Mouse (Mus musculus) forebrain, postnatal 0 days (tissue): ENCODE results near the gene Mrgprg. TPM values are rescaled to one million over a fixed set of nuclear protein-coding genes. Genes with fewer than 3 reads are reported as not detected.

ENCODE experiments used
- ATAC-seq: fragments of 200-750 bp; cut with Nextera tagmentation; 2 replicates; pipeline ENCODE4 v1.8.0; 2017; ENCODE audit warnings: mild to moderate bottlenecking, moderate library complexity
- DNase-seq: peaks from one replicate; pipeline ENCODE4 v3.0.0-alpha.2; 2015
- H3K27ac ChIP-seq: fragments of 300-500 bp; sonication (generic); 2 replicates; pipeline ENCODE4 v1.5.1; 2014; ENCODE audit warnings: low read depth, mild to moderate bottlenecking, antibody characterized with exemption, low read length, moderate library complexity, mixed read lengths
- H3K27me3 ChIP-seq: fragments of 300-500 bp; sonication (generic); 2 replicates; pipeline ENCODE4 v1.6.1; 2014; ENCODE audit warnings: mild to moderate bottlenecking, low read length, mixed read lengths; ENCODE audit not compliant: insufficient read depth
- H3K36me3 ChIP-seq: fragments of 300-500 bp; sonication (generic); 2 replicates; pipeline ENCODE4 v1.6.1; 2014; ENCODE audit warnings: mild to moderate bottlenecking, moderate library complexity; ENCODE audit not compliant: insufficient read depth
- H3K4me1 ChIP-seq: fragments of 300-500 bp; sonication (generic); 2 replicates; pipeline ENCODE4 v1.6.1; 2014; ENCODE audit warnings: antibody characterized with exemption; ENCODE audit not compliant: insufficient read depth
- H3K4me2 ChIP-seq: fragments of 300-500 bp; sonication (generic); 2 replicates; pipeline ENCODE4 v1.6.1; 2014; ENCODE audit warnings: low read depth, mild to moderate bottlenecking, moderate library complexity
- H3K4me3 ChIP-seq: fragments of 300-500 bp; sonication (generic); 2 replicates; pipeline ENCODE4 v1.5.1; 2014; ENCODE audit warnings: low read depth, low read length, mixed read lengths
- H3K9ac ChIP-seq: fragments of 300-500 bp; sonication (generic); 2 replicates; pipeline ENCODE4 v1.6.1; 2014; ENCODE audit warnings: mild to moderate bottlenecking
- H3K9me3 ChIP-seq: fragments of 300-500 bp; sonication (generic); 2 replicates; pipeline ENCODE4 v1.6.1; 2016; ENCODE audit warnings: low read length
- CTCF ChIP-seq: sonication (generic); IDR thresholded peaks from 2 replicates; pipeline ENCODE4 v1.5.1; 2016; ENCODE audit warnings: antibody characterized with exemption, control low read depth, low read depth
- WGBS: fragments of 180-500 bp; shearing (Covaris S2); extraction: QIAGEN DNeasy Blood & Tissue Kit; methylation state at CpG from one replicate; pipeline ENCODE4 v1.1.7; 2014; 5-methylcytosine and 5-hydroxymethylcytosine counted together
- polyA plus RNA-seq: library from polyadenylated mRNA; unstranded; fragments of >200 nt; fragmentation: Nextera tagmentation; extraction: Ambion mirVana; gene quantifications from 2 replicates; pipeline ENCODE4 v1.2.1, GENCODE M21; 2015
- total RNA-seq: library from RNA; depleted of rRNA; stranded (reverse); fragments of >200 nt; gene quantifications from 2 replicates; pipeline ENCODE4 v1.2.3, GENCODE M21; 2014

Mrgprg gene
- total and polyA plus RNA-seq, 2 experiments from 2014 or later: not detected

- WGBS: 84% methylated on average over 6 of the region's 6 CpGs
Measured at GRCm38 (mm10) chr7:143768267-143768666, 1.5 kb upstream of the Mrgprg start.

GRCm38 (mm10) chr7:143764876-143765530 lies 1.8 kb downstream of the Mrgprg start:
- H3K27ac ChIP-seq: no peak overlapping the region
- H3K4me2 ChIP-seq: no peak overlapping the region
- no peak for TF ChIP-seq CTCF
- no peak overlapping the region for H3K9ac ChIP-seq
- WGBS: 77% methylated on average over 19 of the region's 19 CpGs
- DNase-seq: no peak
- no peaks in the 10 kb centered on the region for H3K9me3 ChIP-seq
- ATAC-seq: no peak
- no peak overlapping the region for H3K4me3 ChIP-seq
- no peaks in the 10 kb centered on the region for H3K36me3 ChIP-seq
- no peaks in the 10 kb centered on the region for H3K4me1 ChIP-seq
- H3K27me3 ChIP-seq: peaks cover 5% of the 10 kb centered on the region; the same call in 1 of the 2 replicates

More at GRCm38 (mm10) chr7:143768267-143768666, 1.5 kb upstream of the Mrgprg start:
- no peaks in the 10 kb centered on the region for H3K9me3 ChIP-seq
- no peak for DNase-seq
- no peak for ATAC-seq
- no peaks in the 10 kb centered on the region for H3K4me1 ChIP-seq
- no peak overlapping the region for H3K4me3 ChIP-seq
- TF ChIP-seq CTCF: no peak
- H3K9ac ChIP-seq: no peak overlapping the region
- no peaks in the 10 kb centered on the region for H3K36me3 ChIP-seq
- no peak overlapping the region for H3K27ac ChIP-seq
- no peak overlapping the region for H3K4me2 ChIP-seq
- peaks cover 5% of the 10 kb centered on the region; the same call in 1 of the 2 replicates for H3K27me3 ChIP-seq

GRCm38 (mm10) chr7:143763794-143764193 lies 3.0 kb downstream of the Mrgprg start:
- Histone ChIP-seq H3K4me2 (no peak overlapping the region), H3K4me3 (no peak overlapping the region), H3K36me3 (no peaks in the 10 kb centered on the region), H3K27me3 (peaks cover 5% of the 10 kb centered on the region; the same call in 1 of the 2 replicates), H3K27ac (no peak overlapping the region), H3K9ac (no peak overlapping the region), H3K9me3 (no peaks in the 10 kb centered on the region), H3K4me1 (no peaks in the 10 kb centered on the region)
- ATAC-seq (peak; percentile 23; the same call in 1 of the 2 replicates), DNase-seq (peak; percentile 75)
- 19% methylated on average over 3 of the region's 3 CpGs for WGBS
- peak; percentile 91 for TF ChIP-seq CTCF

GRCm38 (mm10) chr7:143758956-143759355 lies 7.8 kb downstream of the Mrgprg start:
- TF ChIP-seq CTCF: no peak
- Histone ChIP-seq H3K27me3 (no peaks in the 10 kb centered on the region; the same call in 1 of the 2 replicates), H3K27ac (no peak overlapping the region), H3K36me3 (no peaks in the 10 kb centered on the region), H3K4me2 (no peak overlapping the region), H3K9me3 (no peaks in the 10 kb centered on the region), H3K4me1 (peaks cover 4% of the 10 kb centered on the region; the same call in 1 of the 2 replicates), H3K9ac (no peak overlapping the region), H3K4me3 (no peak overlapping the region)
- DNase-seq (no peak), ATAC-seq (no peak)
- 44% methylated on average over 3 of the region's 3 CpGs for whole genome bisulfite sequencing

GRCm38 (mm10) chr7:143757696-143758095 lies 9.1 kb downstream of the Mrgprg start:
- Histone ChIP-seq H3K4me2 (peak overlapping the region; percentile 68; the same call in 1 of the 2 replicates), H3K4me1 (peaks cover 4% of the 10 kb centered on the region; the same call in 1 of the 2 replicates), H3K9ac (no peak overlapping the region), H3K27ac (no peak overlapping the region), H3K27me3 (no peaks in the 10 kb centered on the region; the same call in 1 of the 2 replicates), H3K9me3 (no peaks in the 10 kb centered on the region), H3K4me3 (no peak overlapping the region), H3K36me3 (no peaks in the 10 kb centered on the region)
- ATAC-seq (no peak), DNase-seq (no peak)
- TF ChIP-seq CTCF: no peak
- WGBS: 67% methylated on average over 3 of the region's 3 CpGs

DNA sequence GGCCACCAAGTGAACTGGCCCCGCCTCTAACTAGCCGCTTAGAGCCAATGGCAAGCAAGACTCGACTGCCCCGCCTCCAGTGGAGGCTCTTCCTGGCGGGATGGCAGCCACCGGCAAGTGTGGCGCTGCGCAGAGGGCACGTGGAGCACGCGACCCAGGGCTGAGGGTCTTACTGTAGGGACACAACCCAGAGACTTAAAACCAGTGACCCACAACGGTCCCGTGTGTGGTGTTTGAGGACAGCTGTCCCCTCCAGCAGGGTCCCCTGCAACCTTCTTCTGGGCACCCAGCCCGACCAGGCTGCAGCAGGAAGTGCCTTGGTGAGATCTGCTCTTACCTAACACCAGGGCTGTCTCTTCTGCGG lies 9.8 kb downstream of the Mrgprg start:
- peak overlapping the region; percentile 33 for H3K4me3 ChIP-seq
- peak overlapping the region; percentile 68 for H3K4me2 ChIP-seq
- DNase-seq (peak; percentile 80), ATAC-seq (peak; percentile 98)
- H3K27me3 ChIP-seq: no peaks in the 10 kb centered on the region; the same call in 1 of the 2 replicates
- 4% methylated on average over 15 of the region's 15 CpGs for WGBS
- no peaks in the 10 kb centered on the region for H3K36me3 ChIP-seq
- TF ChIP-seq CTCF: peak; percentile 36
- H3K4me1 ChIP-seq: peaks cover 4% of the 10 kb centered on the region; the same call in 1 of the 2 replicates
- H3K27ac ChIP-seq: no peak overlapping the region
- peak overlapping the region; percentile 37; the same call in 1 of the 2 replicates for H3K9ac ChIP-seq
- no peaks in the 10 kb centered on the region for H3K9me3 ChIP-seq
